Mouse (Mus musculus) liver, adult 2 months (tissue): ENCODE data around the gene Serpinb2. TPM values are rescaled to one million over a fixed set of nuclear protein-coding genes. Genes with fewer than 3 reads are reported as not detected.

Experiments used
- DNase-seq: peaks from one replicate; pipeline ENCODE4 v3.0.0-alpha.2; 2011; ENCODE audit warnings: low read depth, low spot score; ENCODE audit errors: extremely low read depth
- H3K27ac ChIP-seq: fragments of 200-500 bp; replicated peaks from 2 replicates; pipeline ENCODE4 v1.5.1; 2012; ENCODE audit warnings: low read depth, mild to moderate bottlenecking, control low read depth, inconsistent platforms, low read length; ENCODE audit not compliant: insufficient read depth
- H3K27me3 ChIP-seq: fragments of 200-500 bp; 2 replicates; pipeline ENCODE4 v1.6.1; 2012; ENCODE audit warnings: mild to moderate bottlenecking, moderate library complexity, low read length, inconsistent platforms; ENCODE audit not compliant: control insufficient read depth, insufficient read depth
- H3K36me3 ChIP-seq: fragments of 200-500 bp; 2 replicates; pipeline ENCODE4 v1.6.1; 2012; ENCODE audit warnings: low read length, inconsistent platforms; ENCODE audit not compliant: control insufficient read depth, insufficient read depth
- H3K4me1 ChIP-seq: fragments of 200-500 bp; 2 replicates; pipeline ENCODE4 v1.6.1; 2011; ENCODE audit warnings: low read length; ENCODE audit not compliant: control insufficient read depth, insufficient read depth
- H3K4me3 ChIP-seq: fragments of 200-500 bp; 2 replicates; pipeline ENCODE4 v1.5.1; 2011; ENCODE audit warnings: low read depth, mild to moderate bottlenecking, control low read depth, low read length, moderate library complexity; ENCODE audit not compliant: insufficient read depth
- H3K79me2 ChIP-seq: fragments of 200-500 bp; 2 replicates; pipeline ENCODE4 v1.6.1; 2012; ENCODE audit warnings: inconsistent platforms, mild to moderate bottlenecking, low read length, moderate library complexity; ENCODE audit not compliant: control insufficient read depth, insufficient read depth
- H3K9ac ChIP-seq: fragments of 200-500 bp; 2 replicates; pipeline ENCODE4 v1.6.1; 2012; ENCODE audit warnings: low read depth, mild to moderate bottlenecking, control low read depth, inconsistent platforms, low read length
- CTCF ChIP-seq: fragments of 200-500 bp; IDR thresholded peaks from 2 replicates; pipeline ENCODE4 v1.5.1; 2011; ENCODE audit warnings: low read depth, low read length, control low read depth
- POLR2A ChIP-seq: fragments of 200-500 bp; IDR thresholded peaks from 2 replicates; pipeline ENCODE4 v1.6.1; 2011; ENCODE audit warnings: low read length, control low read depth; ENCODE audit not compliant: insufficient read depth; ENCODE audit errors: extremely low read depth
- WGBS: fragments of 180-500 bp; shearing (Covaris S2); methylation state at CpG from one replicate; pipeline ENCODE4 v1.1.7; 2018; 5-methylcytosine and 5-hydroxymethylcytosine counted together
- polyA plus RNA-seq: library from polyadenylated mRNA; depleted of rRNA; stranded (reverse); fragments of >200 nt; gene quantifications from 2 replicates; pipeline ENCODE4 v1.2.3, GENCODE M21; 2012
- total RNA-seq: library from RNA; depleted of rRNA; stranded (reverse); fragments of >200 nt; gene quantifications from 2 replicates; pipeline ENCODE4 v1.2.3, GENCODE M21; 2014

Serpinb2 gene
- total and polyA plus RNA-seq, 2 experiments = not detected

GRCm38 (mm10) chr1:107503294-107503693 lies 7.9 kb upstream of the Serpinb2 start:
- Histone ChIP-seq H3K79me2 (no peaks in the 10 kb centered on the region), H3K4me3 (no peak overlapping the region), H3K36me3 (no peaks in the 10 kb centered on the region), H3K9ac (no peak overlapping the region), H3K27ac (no peak overlapping the region), H3K4me1 (no peaks in the 10 kb centered on the region), H3K27me3 (no peaks in the 10 kb centered on the region)
- no peak for DNase-seq
- no peak for TF ChIP-seq CTCF
- no peak for TF ChIP-seq POLR2A
- 71% methylated on average over 3 of the region's 3 CpGs for WGBS

DNA sequence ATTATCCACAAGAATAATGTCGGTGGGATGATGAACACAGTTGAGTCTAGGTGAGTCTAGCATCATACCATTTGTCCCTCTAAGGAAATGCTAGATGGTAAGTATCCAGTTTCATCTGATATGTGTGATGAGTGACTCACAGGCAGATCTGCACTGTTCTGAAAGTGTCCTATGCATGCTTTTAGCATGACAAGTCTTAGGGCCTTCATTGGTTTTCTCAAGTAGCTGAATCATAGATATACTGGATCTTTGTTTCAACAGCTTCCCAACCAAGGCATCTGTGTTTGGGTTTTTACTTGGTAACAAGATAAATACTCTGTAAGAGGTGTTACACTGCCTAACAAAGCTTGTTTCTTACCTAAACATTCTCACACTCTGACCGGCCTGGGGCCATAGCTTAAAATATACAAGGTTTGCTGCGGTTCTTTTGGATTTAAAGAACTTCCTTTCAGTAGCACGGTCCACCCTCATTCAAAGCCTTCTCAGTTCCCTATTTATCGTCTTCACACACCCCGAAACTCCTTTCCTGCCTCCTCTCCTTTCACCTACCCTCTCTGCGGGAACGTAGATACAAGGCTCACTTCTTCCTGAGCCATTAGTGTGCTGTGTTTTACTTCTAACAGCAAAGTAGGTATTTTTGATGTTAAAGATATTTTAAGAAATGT lies 5.2 kb upstream of the Serpinb2 start:
- no peak for DNase-seq
- no peaks in the 10 kb centered on the region for H3K79me2 ChIP-seq
- TF ChIP-seq CTCF = no peak
- H3K27ac ChIP-seq = no peak overlapping the region
- no peaks in the 10 kb centered on the region for H3K4me1 ChIP-seq
- H3K4me3 ChIP-seq = no peak overlapping the region
- H3K9ac ChIP-seq = no peak overlapping the region
- no peaks in the 10 kb centered on the region for H3K27me3 ChIP-seq
- H3K36me3 ChIP-seq = no peaks in the 10 kb centered on the region
- 82% methylated on average over 8 of the region's 8 CpGs for WGBS

DNA sequence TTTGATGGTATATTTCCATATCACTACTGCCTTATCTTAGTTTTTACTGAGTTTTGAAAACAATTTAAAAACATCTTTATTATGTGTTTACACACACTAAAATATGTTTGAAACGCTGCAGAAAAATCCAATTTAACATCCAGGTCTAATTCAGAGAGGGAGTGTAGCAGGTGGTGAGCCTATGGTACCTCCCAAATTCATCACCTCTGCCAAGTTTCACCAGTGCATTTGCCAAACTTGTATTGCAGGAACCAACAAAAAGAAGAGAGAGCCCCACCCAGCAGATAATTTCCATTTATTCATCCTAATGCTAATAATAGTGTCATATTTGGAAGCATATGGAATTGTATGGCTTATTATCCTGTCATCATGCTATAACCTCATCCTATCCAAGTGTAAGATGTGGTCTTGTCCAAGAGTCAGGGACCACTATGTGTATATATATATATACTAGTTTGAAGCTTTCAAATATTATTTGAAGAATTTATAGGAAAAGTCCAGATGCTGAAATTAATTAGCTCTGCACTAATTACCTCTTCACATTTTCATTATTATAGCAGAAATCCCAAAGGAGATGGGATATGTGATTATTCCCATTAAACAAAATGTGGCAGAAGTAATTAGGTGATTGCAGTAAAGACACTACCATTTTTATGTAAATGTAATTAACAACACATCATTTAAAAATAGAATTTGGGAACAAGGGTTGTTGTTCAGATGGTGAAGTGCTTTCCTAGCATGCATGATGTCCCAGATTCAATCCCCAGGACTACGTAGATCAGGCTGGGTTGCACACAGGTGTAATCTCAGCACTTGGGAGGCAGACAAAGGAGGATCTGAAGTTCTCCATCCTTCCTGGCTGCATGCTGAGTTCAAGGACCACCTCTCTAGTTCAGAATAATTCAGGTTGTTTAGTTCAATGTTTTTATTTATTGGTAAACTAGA lies 1.2 kb downstream of the Serpinb2 start:
- no peak overlapping the region for H3K4me3 ChIP-seq
- no peak for DNase-seq
- no peak overlapping the region for H3K9ac ChIP-seq
- no peaks in the 10 kb centered on the region for H3K79me2 ChIP-seq
- TF ChIP-seq CTCF = no peak
- TF ChIP-seq POLR2A = no peak
- H3K4me1 ChIP-seq = no peaks in the 10 kb centered on the region
- WGBS = 66% methylated on average over 2 of the region's 2 CpGs
- no peak overlapping the region for H3K27ac ChIP-seq
- no peaks in the 10 kb centered on the region for H3K36me3 ChIP-seq
- H3K27me3 ChIP-seq = no peaks in the 10 kb centered on the region

DNA sequence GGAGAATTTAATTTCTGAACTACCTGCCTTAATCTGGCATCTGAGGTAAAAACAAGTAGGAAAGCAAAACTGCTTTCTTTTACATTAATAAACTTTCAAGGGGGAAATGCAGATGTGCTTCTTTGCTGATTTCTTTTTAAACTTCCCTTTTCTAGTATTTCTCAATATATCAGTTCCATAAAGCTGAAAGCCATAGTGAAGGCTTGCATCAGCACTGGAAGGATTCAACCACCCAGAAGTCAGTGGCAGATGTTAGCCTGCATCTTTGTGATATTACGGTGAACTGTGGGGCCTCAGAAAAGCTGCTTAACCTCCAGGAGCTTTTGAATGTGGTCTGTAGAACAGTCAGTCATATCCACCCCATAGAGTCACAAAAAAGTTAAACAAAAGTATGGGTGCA lies 2.3 kb downstream of the Serpinb2 start:
- Histone ChIP-seq H3K4me1 (no peaks in the 10 kb centered on the region), H3K4me3 (no peak overlapping the region), H3K79me2 (no peaks in the 10 kb centered on the region), H3K36me3 (no peaks in the 10 kb centered on the region), H3K9ac (no peak overlapping the region), H3K27ac (no peak overlapping the region), H3K27me3 (no peaks in the 10 kb centered on the region)
- TF ChIP-seq POLR2A = no peak
- no peak for TF ChIP-seq CTCF
- 86% methylated on average over 1 of the region's 1 CpGs for WGBS
- peak; percentile 11 for DNase-seq

DNA sequence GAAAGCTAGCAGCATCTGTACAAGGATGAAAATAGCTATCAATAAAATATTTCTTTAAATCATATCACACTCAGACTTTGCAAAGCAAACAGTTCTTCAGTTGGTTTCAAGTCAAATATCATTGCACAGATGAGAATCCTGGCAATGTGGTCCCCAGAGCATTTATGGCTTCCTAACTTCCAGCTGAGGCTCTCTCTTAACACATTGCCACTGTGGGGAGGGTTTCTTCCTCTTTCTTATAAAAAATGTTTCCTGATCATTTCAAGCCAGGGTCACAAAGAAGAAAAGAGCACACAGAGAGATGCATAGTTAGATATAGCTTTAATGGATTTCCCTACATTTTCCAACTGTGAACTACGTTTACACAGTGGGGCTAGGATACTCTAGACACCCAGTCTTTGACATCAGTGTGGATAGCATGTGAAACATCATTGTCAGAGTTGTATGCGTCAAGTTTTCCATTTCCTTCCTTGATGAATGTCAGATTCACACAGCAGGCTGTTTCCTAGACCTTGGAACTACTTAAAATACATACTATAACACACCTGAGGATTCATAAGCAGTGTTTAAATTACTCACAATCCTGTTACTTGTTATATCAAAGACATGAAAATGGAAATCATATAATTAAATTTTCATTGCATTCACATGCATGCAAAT lies 4.7 kb downstream of the Serpinb2 start:
- no peaks in the 10 kb centered on the region for H3K36me3 ChIP-seq
- no peak for TF ChIP-seq CTCF
- TF ChIP-seq POLR2A = no peak
- WGBS = 52% methylated on average over 2 of the region's 2 CpGs

GRCm38 (mm10) chr1:107525592-107525991 lies 14.4 kb downstream of the Serpinb2 start:
- H3K27ac ChIP-seq = no peak overlapping the region
- H3K36me3 ChIP-seq = no peaks in the 10 kb centered on the region
- no peak overlapping the region for H3K9ac ChIP-seq
- no peak for DNase-seq
- no peak for TF ChIP-seq CTCF
- no peak for TF ChIP-seq POLR2A
- H3K4me1 ChIP-seq = no peaks in the 10 kb centered on the region
- 66% methylated on average over 4 of the region's 4 CpGs for WGBS
- no peaks in the 10 kb centered on the region for H3K79me2 ChIP-seq
- no peak overlapping the region for H3K4me3 ChIP-seq
- no peaks in the 10 kb centered on the region for H3K27me3 ChIP-seq

More for the DNA sequence above, 4.7 kb downstream of the Serpinb2 start:
- Histone ChIP-seq H3K4me3 (no peak overlapping the region), H3K27ac (no peak overlapping the region), H3K9ac (no peak overlapping the region), H3K27me3 (no peaks in the 10 kb centered on the region), H3K4me1 (no peaks in the 10 kb centered on the region), H3K79me2 (no peaks in the 10 kb centered on the region)
- no peak for DNase-seq
